Mouse (Mus musculus): ENCODE data around the gene Kcns1.

DNA sequence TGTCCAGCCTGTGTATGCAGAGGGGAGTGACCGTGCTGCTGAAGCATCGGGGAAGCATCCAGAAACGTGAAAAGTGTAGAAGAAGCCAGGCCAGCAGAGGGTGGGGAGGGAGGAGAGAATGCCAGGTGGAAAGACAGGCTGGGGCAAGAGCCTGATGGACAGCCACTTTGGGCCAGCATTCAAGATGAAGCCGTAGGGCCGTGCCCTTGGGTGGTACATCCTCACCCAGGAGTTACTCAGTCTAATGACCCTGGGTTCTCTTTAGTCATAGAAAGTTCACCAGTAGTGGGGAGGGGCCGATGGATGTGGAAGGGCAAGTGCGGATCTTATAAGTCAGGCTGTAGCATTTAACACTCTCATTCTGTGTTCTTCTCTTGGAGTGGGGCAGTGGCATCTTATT is 14.8 kb downstream of the Kcns1 start:
- TF ChIP-seq CTCF (conservative IDR thresholded peaks at IDR 0.05; ENCODE audit: low read length) (no peak), NANOG (IDR thresholded peaks at IDR 0.05; ENCODE audit: borderline replicate concordance, low read length) (no peak)
